Mouse (Mus musculus) midbrain, embryonic 10.5 days (tissue): ENCODE measurements at regions not wholly inside any gene's neighbourhood (a gene's known extent, or its start where the extent isn't known, plus 50 kb on each side); places are given as distances from the start of the nearest gene placed in this dataset.

Experiments
- DNase-seq: peaks from one replicate; pipeline ENCODE4 v3.0.0-alpha.2; 2017; ENCODE audit warnings: low spot score
- H3K27ac ChIP-seq: fragments of 300-500 bp; sonication (generic); replicated peaks from 2 replicates; pipeline ENCODE4 v1.5.1; 2016; ENCODE audit warnings: mild to moderate bottlenecking
- H3K27me3 ChIP-seq: fragments of 300-500 bp; sonication (generic); 2 replicates; pipeline ENCODE4 v1.6.1; 2016; ENCODE audit warnings: low read depth, mild to moderate bottlenecking; ENCODE audit not compliant: poor library complexity, severe bottlenecking
- H3K36me3 ChIP-seq: fragments of 300-500 bp; sonication (generic); 2 replicates; pipeline ENCODE4 v1.6.1; 2016; ENCODE audit warnings: mild to moderate bottlenecking, moderate library complexity
- H3K4me1 ChIP-seq: fragments of 300-500 bp; sonication (generic); 2 replicates; pipeline ENCODE4 v1.6.1; 2016
- H3K4me3 ChIP-seq: fragments of 300-500 bp; sonication (generic); 2 replicates; pipeline ENCODE4 v1.5.1; 2016; ENCODE audit warnings: mild to moderate bottlenecking, moderate library complexity
- H3K9me3 ChIP-seq: fragments of 300-500 bp; sonication (generic); replicated peaks from 2 replicates; pipeline ENCODE4 v1.6.1; 2016; ENCODE audit warnings: mild to moderate bottlenecking
- WGBS: fragments of 180-500 bp; shearing (Covaris S2); methylation state at CpG from one replicate; pipeline ENCODE4 v1.1.7; 2016; 5-methylcytosine and 5-hydroxymethylcytosine counted together

DNA sequence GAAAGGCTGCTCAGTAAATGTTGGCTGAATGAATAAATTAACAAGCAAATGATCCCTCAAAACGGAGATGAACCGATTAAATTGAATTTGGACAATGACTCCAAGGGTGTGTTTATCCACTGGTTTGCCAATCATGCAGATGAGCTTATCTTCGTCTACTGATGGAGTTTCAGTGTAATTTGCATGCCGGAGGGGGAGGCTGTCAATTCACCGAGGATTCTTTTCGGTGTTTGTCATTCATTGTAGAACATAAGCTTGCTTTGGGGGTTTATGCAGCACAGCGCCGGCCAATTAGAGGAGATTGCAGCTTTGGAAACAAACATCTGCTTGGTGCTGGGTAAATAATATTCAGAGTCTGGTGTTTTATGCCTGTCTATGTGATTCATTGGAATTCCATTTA, 132.7 kb downstream of the Otoa start:
- peaks cover 2% of the 10 kb centered on the region for H3K4me1 ChIP-seq
- DNase-seq, result no peak
- WGBS, result 78% methylated on average over 8 of the region's 8 CpGs
- H3K27ac ChIP-seq, result no peak overlapping the region
- no peaks in the 10 kb centered on the region for H3K36me3 ChIP-seq
- no peak overlapping the region for H3K4me3 ChIP-seq
- H3K27me3 ChIP-seq, result no peaks in the 10 kb centered on the region
- H3K9me3 ChIP-seq, result no peaks in the 10 kb centered on the region

DNA sequence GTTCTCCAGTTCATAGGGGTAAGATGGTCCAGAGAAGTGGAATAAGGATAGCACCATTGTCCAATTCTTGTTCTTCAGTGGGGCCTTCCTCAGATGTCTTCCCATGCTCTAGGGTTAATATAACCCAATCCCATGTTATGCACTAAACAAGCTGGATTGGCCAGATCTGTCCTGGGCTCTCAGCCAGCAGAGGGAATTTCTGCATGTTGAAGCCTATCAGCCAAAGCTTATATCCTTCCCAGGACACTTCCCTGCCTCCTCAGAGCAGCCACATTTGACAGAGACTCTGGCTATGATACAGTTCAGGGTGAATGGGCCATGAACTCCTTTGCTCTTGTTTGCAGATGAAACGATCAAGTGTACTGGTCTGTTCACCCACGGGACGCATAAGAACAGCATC, 133.6 kb downstream of the Otoa start:
- Histone ChIP-seq H3K4me1 (no peaks in the 10 kb centered on the region), H3K9me3 (no peaks in the 10 kb centered on the region), H3K27me3 (no peaks in the 10 kb centered on the region), H3K36me3 (no peaks in the 10 kb centered on the region), H3K27ac (no peak overlapping the region), H3K4me3 (no peak overlapping the region)
- WGBS, result 89% methylated on average over 3 of the region's 3 CpGs
- DNase-seq, result no peak

DNA sequence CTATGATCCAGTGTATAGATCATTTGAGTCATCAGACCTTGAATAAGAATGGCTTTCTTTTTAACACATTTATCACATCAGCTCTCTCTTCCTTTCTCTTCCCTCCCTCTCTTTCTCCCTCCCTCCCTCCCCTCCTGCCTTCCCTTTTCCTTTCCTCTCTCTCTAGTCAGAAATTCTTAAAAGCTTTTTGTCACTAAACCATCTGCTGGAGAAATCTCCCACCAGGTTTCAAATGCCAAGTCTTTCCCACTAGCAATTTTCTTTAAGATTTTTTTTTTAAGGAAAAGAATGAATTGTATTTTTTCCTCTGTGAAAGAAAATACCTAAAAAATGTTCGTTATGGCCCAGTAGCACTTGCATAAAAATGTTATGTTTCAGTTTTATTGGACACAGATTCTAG, 134.3 kb downstream of the Otoa start:
- no peak overlapping the region for H3K4me3 ChIP-seq
- H3K4me1 ChIP-seq, result no peaks in the 10 kb centered on the region
- no peak for DNase-seq
- H3K36me3 ChIP-seq, result no peaks in the 10 kb centered on the region
- H3K27me3 ChIP-seq, result no peaks in the 10 kb centered on the region
- H3K9me3 ChIP-seq, result no peaks in the 10 kb centered on the region
- H3K27ac ChIP-seq, result no peak overlapping the region
- 71% methylated on average over 1 of the region's 1 CpGs for WGBS

DNA sequence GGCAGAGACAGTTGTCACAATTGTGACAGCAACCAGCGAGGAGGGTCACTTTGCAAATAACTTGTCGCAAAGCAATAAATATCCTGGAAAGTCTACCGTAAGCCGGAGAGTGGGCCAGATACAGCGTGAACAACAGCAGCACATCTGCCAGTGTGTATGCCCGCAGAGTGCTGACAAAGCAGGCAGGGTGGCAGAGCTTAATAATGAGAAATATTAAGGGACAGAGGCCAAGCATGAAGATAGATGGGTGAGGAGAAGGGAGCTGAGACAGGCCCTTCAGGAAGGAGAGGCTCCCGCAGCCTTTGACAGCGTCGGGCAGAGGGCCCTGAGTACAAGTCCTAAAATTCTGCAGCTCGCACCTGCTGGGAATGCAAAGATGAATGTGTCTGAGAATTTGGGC, 136.6 kb downstream of the Otoa start:
- Histone ChIP-seq H3K4me1 (no peaks in the 10 kb centered on the region), H3K27ac (no peak overlapping the region), H3K36me3 (no peaks in the 10 kb centered on the region), H3K27me3 (no peaks in the 10 kb centered on the region), H3K9me3 (no peaks in the 10 kb centered on the region), H3K4me3 (no peak overlapping the region)
- DNase-seq, result no peak
- WGBS, result 94% methylated on average over 10 of the region's 10 CpGs

DNA sequence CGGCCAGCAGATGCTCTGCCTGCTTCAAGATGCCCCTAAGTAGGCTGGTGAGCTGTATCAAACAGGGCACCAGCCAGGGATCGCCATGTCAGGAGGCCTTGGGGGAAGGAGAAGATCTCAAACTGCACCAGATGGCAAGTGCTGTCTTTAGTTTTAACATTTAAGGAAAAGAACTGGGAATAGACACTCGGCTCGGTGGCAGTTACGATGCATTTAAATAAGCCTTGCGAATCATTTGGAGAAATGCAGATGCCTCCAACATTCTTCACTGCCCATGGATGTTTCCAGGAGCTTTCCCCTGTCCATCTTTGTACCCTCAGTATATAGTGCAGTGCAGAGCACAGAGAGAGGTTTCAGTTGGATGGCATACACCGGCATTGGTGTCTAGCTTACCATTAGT, 139.7 kb downstream of the Otoa start:
- no peaks in the 10 kb centered on the region for H3K36me3 ChIP-seq
- H3K9me3 ChIP-seq, result no peaks in the 10 kb centered on the region
- H3K27ac ChIP-seq, result no peak overlapping the region
- 95% methylated on average over 7 of the region's 7 CpGs for WGBS
- no peak for DNase-seq
- H3K4me3 ChIP-seq, result no peak overlapping the region
- no peaks in the 10 kb centered on the region for H3K4me1 ChIP-seq
- no peaks in the 10 kb centered on the region for H3K27me3 ChIP-seq

DNA sequence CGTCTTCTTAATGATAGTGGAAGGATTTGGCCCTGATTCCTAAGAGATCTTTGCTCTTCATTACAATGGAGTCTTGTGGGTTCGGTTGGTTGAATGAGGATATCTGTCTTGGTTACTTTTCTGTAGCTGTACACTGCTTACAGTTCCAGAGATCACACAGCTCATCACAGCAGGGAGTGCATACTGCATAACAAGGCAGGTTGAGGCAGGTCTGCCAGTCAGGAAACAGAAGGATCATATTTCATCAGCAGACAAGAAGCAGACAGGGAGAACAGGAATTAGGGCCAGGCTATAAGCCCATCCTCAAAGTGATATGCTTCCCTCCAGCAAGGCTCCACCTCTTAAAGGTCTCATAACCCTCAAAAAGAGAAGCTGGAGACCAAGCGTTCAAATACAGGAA, 150.4 kb downstream of the Otoa start:
- Histone ChIP-seq H3K27ac (no peak overlapping the region), H3K9me3 (no peaks in the 10 kb centered on the region), H3K4me3 (no peak overlapping the region), H3K4me1 (no peaks in the 10 kb centered on the region), H3K36me3 (no peaks in the 10 kb centered on the region), H3K27me3 (no peaks in the 10 kb centered on the region)
- WGBS, result 84% methylated on average over 3 of the region's 3 CpGs
- no peak for DNase-seq

DNA sequence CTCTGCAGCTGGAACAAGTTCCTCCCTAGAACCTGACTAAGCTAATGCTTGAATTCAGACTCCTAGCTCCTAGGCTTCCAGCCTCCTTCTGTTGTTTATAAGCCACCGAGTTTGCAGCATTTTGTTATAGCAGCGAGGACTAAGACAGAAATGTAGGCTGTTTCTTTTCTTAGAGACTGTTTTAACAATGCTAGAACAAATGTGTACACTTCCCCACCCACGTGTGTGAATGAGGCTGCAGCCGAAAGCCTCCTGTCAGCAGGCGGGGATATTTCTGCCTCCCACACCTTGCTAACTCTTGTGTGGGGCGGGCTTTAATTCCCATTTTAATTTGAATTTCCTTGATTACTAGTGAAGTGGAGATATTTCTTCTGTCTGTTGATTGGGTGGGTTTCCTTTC, 153.4 kb downstream of the Otoa start:
- Histone ChIP-seq H3K27ac (no peak overlapping the region), H3K27me3 (no peaks in the 10 kb centered on the region), H3K9me3 (no peaks in the 10 kb centered on the region), H3K36me3 (no peaks in the 10 kb centered on the region), H3K4me3 (no peak overlapping the region), H3K4me1 (no peaks in the 10 kb centered on the region)
- DNase-seq, result no peak
- WGBS, result 86% methylated on average over 6 of the region's 6 CpGs

DNA sequence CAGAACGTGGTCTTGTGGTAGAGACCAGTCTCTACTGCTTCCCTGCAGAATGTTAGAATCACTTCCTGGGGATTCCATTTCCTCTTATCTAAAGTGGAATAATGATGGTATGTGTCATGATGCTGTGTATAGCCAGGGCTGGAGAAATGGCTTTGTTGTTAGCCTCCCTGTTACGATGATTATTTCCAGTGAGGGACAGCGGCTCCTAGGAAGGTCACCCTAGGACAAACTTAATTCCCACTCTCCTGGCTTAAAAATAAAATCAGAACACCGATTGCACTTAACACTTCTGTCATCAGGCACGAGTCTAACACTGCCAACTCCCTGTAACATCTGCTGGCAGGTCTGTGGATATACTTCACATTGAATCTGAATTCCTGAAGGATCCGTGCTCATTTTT, 151.9 kb upstream of the Hs3st2 start:
- WGBS, result 92% methylated on average over 6 of the region's 6 CpGs
- no peaks in the 10 kb centered on the region for H3K27me3 ChIP-seq
- no peak overlapping the region for H3K4me3 ChIP-seq

DNA sequence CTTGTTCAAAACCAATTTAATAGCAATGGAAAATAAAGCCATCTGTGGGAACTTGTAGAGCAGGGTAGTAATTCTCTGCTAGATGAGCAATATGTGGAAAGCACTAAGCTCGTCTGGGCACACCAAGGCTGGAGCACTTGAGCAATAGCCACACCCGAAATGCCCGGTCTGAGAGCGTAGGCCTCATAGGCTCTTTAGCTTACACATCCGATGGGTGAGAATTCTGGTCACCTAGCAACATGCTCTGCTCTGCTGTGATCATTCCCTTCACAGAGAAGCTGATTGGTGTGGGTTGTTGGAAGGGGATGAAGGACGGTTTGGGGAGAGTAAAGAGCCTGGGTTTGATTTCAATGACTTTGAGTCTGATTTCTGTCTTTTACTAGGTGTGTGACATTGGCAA, 143.8 kb upstream of the Hs3st2 start:
- no peaks in the 10 kb centered on the region for H3K4me1 ChIP-seq
- DNase-seq, result no peak
- no peak overlapping the region for H3K27ac ChIP-seq
- WGBS, result 83% methylated on average over 6 of the region's 6 CpGs
- no peaks in the 10 kb centered on the region for H3K9me3 ChIP-seq
- H3K27me3 ChIP-seq, result no peaks in the 10 kb centered on the region
- H3K4me3 ChIP-seq, result no peak overlapping the region
- no peaks in the 10 kb centered on the region for H3K36me3 ChIP-seq

More for the DNA sequence above, 151.9 kb upstream of the Hs3st2 start:
- Histone ChIP-seq H3K9me3 (no peaks in the 10 kb centered on the region), H3K4me1 (no peaks in the 10 kb centered on the region), H3K36me3 (no peaks in the 10 kb centered on the region), H3K27ac (no peak overlapping the region)
- no peak for DNase-seq

DNA sequence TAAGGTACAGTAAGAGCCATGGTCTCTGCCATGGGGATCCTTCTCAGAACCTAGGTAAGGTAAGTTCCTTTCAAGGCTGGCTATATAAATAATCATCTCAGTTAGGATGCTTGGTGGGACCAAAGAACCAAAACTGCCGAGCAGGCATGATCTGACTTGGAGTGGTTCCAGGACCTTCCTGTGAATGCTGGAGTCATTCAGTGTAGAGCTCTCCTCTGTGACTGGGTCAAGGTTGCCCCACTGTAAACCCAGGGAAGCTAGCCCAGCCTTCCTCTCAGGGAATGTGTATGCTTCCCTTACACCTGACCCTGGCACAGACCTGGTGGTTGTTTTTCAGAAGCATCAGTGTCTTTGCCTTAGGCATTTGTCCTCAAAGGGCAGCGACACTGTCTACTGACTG, 134.2 kb upstream of the Hs3st2 start:
- no peak for DNase-seq
- Histone ChIP-seq H3K27me3 (no peaks in the 10 kb centered on the region), H3K9me3 (no peaks in the 10 kb centered on the region), H3K36me3 (no peaks in the 10 kb centered on the region), H3K4me3 (no peak overlapping the region), H3K4me1 (no peaks in the 10 kb centered on the region), H3K27ac (no peak overlapping the region)
- 85% methylated on average over 2 of the region's 2 CpGs for WGBS

DNA sequence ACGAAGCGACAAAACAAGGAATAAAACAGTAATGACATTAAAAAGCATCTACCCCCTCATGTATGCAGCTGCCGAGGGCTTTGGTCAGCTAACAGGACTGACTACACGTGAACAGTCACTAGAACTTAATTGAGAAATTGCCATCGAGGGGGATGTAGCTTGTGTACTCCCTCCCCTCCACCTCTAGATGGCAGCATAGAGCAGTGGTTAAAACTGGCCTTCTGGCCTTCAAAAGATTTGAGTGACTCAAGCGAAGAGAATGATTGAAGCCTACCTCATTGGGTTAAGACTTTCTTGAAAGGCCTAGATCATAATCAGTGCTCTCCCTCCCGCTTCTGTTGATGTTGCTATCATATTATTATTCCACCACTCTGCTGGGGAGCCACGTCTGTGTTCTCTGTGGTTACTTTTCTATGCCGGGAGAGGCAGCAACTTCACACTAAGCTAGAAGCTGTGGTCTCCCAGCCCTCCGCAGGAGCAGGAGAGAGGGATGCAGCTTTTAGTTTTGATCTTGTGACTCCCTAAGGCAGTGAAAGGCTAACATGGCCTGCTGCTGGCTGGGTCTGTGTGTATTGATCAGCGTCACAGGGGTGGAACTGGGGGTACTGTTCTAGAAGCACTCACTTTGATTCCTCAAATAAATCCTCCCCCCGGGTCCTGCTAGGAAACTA, 132.7 kb upstream of the Hs3st2 start:
- no peaks in the 10 kb centered on the region for H3K27me3 ChIP-seq
- H3K4me3 ChIP-seq, result no peak overlapping the region
- H3K4me1 ChIP-seq, result no peaks in the 10 kb centered on the region
- WGBS, result 54% methylated on average over 12 of the region's 12 CpGs
- no peaks in the 10 kb centered on the region for H3K9me3 ChIP-seq
- H3K36me3 ChIP-seq, result no peaks in the 10 kb centered on the region
- H3K27ac ChIP-seq, result no peak overlapping the region
- DNase-seq, result peak; percentile 37

DNA sequence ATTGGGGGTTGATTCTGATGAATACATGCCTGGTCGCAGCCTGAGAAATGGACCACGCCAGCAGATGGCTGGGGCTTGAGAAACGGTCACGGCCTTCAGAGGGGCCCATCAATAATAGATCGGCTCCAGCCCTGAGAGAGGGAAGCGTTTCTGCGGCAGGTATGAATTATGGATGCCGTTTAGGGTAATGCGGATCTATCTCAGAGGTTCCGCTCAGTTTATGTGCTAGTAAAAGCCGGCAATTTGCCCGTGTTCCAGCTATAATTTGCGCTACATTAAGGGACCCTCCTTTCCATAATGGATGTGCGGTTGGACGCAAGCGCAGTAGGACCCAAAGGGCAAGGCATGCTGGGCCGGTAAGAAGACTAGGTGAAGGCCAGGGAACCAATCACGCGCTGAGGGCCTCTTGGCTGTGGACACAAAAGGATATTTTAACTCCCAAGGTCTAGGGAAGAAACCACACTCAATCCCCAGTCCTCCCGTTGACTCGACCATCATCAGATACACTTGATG, 132.1 kb upstream of the Hs3st2 start:
- Histone ChIP-seq H3K4me1 (no peaks in the 10 kb centered on the region), H3K27me3 (no peaks in the 10 kb centered on the region), H3K4me3 (no peak overlapping the region), H3K27ac (no peak overlapping the region), H3K9me3 (no peaks in the 10 kb centered on the region), H3K36me3 (no peaks in the 10 kb centered on the region)
- no peak for DNase-seq
- 91% methylated on average over 21 of the region's 21 CpGs for WGBS

DNA sequence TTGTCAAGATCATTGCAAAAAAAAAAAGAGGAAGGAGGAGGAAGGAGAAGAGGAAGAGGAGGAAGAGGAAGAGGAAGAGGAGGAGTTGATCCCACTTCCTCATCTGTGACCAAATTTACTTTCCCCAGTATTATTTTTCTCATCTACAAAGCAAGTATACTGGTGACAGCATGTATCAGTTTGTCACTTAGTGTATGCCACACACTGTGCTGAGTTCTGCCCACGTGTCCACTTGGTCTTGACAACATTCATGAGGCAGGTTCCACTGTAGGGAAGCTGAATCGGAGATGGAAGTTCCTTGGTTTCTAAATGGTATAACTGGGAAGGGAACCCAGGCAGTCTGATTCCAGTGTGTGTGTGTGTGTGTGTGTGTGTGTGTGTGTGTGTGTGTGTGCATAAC, 122.3 kb upstream of the Hs3st2 start:
- no peaks in the 10 kb centered on the region for H3K4me1 ChIP-seq
- H3K27ac ChIP-seq, result no peak overlapping the region
- DNase-seq, result no peak
- WGBS, result 91% methylated on average over 2 of the region's 2 CpGs
- H3K27me3 ChIP-seq, result no peaks in the 10 kb centered on the region
- no peaks in the 10 kb centered on the region for H3K36me3 ChIP-seq
- no peak overlapping the region for H3K4me3 ChIP-seq
- no peaks in the 10 kb centered on the region for H3K9me3 ChIP-seq

DNA sequence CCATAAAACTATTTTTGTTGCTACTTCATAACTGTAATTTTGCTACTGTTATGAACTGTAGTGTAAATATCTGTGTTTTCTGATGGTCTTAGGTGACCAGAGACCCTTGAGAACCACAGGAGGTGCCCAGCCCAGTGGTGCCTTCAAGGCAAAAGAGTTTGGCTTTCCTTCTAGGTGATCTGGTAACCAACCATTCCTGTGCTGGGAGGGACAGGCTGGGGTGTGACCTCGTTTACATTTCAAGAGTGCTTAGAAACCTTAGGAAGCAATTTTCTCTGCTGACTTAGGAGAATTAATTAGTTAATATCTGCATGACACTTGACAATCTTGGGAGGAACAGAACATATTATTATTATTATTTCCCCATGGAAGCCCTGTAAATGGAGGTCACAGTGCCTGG, 111.1 kb upstream of the Hs3st2 start:
- Histone ChIP-seq H3K9me3 (no peaks in the 10 kb centered on the region), H3K4me1 (no peaks in the 10 kb centered on the region), H3K27me3 (no peaks in the 10 kb centered on the region), H3K36me3 (no peaks in the 10 kb centered on the region), H3K4me3 (no peak overlapping the region), H3K27ac (no peak overlapping the region)
- DNase-seq, result no peak
- 54% methylated on average over 1 of the region's 1 CpGs for WGBS
